Mouse (Mus musculus) testis, adult 2 months (tissue): ENCODE data around the gene Dohh. TPM values are rescaled to one million over a fixed set of nuclear protein-coding genes. Genes with fewer than 3 reads are reported as not detected.

ENCODE experiments used
- H3K27ac ChIP-seq: fragments of 200-500 bp; 2 replicates; pipeline ENCODE4 v1.5.1; 2012; ENCODE audit warnings: low read depth, low read length; ENCODE audit not compliant: control insufficient read depth, insufficient read depth
- H3K27me3 ChIP-seq: fragments of 200-500 bp; 2 replicates; pipeline ENCODE4 v1.6.1; 2012; ENCODE audit warnings: mild to moderate bottlenecking, low read length, moderate library complexity; ENCODE audit not compliant: control insufficient read depth, insufficient read depth
- H3K36me3 ChIP-seq: fragments of 200-500 bp; 2 replicates; pipeline ENCODE4 v1.6.1; 2012; ENCODE audit warnings: mild to moderate bottlenecking, low read length; ENCODE audit not compliant: control insufficient read depth, insufficient read depth
- H3K4me1 ChIP-seq: fragments of 200-500 bp; 2 replicates; pipeline ENCODE4 v1.6.1; 2012; ENCODE audit warnings: low read length; ENCODE audit not compliant: control insufficient read depth, insufficient read depth
- H3K4me3 ChIP-seq: fragments of 200-500 bp; 2 replicates; pipeline ENCODE4 v1.5.1; 2012; ENCODE audit warnings: low read depth, mild to moderate bottlenecking, low read length, moderate library complexity, mixed read lengths; ENCODE audit not compliant: control insufficient read depth
- CTCF ChIP-seq: fragments of 200-500 bp; IDR thresholded peaks from 2 replicates; pipeline ENCODE4 v1.5.1; 2012; ENCODE audit warnings: low read depth, mild to moderate bottlenecking, inconsistent platforms, low read length, moderate library complexity; ENCODE audit not compliant: control insufficient read depth, insufficient read depth, insufficient replicate concordance
- POLR2A ChIP-seq: fragments of 200-500 bp; IDR thresholded peaks from 2 replicates; pipeline ENCODE4 v1.6.1; 2012; ENCODE audit warnings: low read depth, mild to moderate bottlenecking, inconsistent platforms, low read length, moderate library complexity; ENCODE audit not compliant: control insufficient read depth
- polyA plus RNA-seq: library from polyadenylated mRNA; depleted of rRNA; stranded (reverse); fragments of >200 nt; gene quantifications from 2 replicates; pipeline ENCODE4 v1.2.3, GENCODE M21; 2012

Dohh gene
- polyA plus RNA-seq, 1 experiment = 38.5 TPM

DNA sequence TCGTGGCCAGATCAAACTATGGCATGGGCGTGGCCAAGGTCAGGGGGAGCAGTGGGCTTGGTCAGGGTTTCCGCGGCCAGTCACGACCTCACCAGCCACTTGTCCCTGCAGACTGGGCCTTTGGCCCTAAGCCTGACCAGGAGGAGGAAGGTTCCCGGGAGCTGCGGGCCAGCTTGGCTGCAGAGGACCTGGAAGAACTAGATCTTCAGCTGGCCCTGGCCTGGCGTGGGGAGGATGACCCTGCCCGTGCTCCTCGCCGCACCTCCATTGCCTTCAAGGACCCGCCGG, 6.4 kb downstream of the Dohh start:
- H3K4me1 ChIP-seq = peaks cover 40% of the 10 kb centered on the region
- no peaks in the 10 kb centered on the region for H3K36me3 ChIP-seq
- peak overlapping the region; percentile 7; the same call in 1 of the 2 replicates for H3K27ac ChIP-seq
- no peaks in the 10 kb centered on the region for H3K27me3 ChIP-seq
- TF ChIP-seq CTCF (no peak), POLR2A (no peak; the same call in 1 of the 2 replicates)
- no peak overlapping the region for H3K4me3 ChIP-seq

DNA sequence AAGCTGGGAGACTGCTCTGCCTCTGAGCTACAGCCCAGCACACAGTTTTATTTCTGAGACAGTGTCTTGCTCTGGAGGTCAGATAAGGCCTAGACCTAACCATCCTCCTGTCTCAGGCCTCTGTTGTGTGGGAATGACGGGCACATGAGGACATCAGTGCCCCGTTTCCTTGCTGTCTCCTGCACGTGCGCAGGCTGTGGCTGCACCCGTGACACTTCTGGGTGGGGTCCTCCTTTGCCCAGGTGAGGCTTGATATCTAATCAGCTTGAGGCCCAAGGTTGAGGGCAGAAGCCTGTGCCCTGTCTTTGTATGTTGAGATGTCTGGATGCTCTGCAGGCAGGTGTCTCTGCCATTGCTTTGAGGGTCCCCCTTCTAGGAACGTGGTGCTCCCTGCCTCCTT, 8.0 kb downstream of the Dohh start:
- TF ChIP-seq POLR2A (no peak), CTCF (no peak)
- Histone ChIP-seq H3K27me3 (no peaks in the 10 kb centered on the region), H3K4me3 (peak overlapping the region; percentile 85), H3K27ac (peak overlapping the region; percentile 27), H3K36me3 (no peaks in the 10 kb centered on the region), H3K4me1 (peaks cover 32% of the 10 kb centered on the region)

DNA sequence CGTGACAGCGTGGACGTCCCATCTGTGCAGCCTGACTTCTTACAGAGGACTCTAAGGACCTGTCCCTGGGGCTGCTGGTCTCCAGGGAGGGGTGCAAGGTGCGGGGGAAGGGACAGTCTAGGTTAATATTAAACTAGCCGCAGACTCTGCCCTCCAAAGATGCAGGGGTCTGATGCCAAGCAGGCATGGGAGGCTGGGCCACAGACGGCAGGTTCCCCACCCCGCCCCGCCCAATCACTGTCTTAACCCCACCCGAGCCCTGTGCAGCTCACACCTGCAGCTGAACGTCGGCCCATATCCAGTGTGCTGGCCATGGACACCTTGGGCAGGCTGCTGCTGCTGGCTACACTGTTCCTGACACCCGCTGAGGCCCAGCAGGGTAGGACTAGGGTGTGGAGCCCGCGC, 8.6 kb downstream of the Dohh start, which contains the start of gene Smim24:
Gene Smim24 (plus strand): TSS at position 271 of the 405 bp plus-strand sequence.
- H3K27ac ChIP-seq = peak within 1 kb of the TSS; percentile 92
- TF ChIP-seq CTCF (no peak), POLR2A (no peak)
- H3K27me3 ChIP-seq = no peaks in the 10 kb centered on the region
- H3K4me3 ChIP-seq = peak within 1 kb of the TSS; percentile 85
- peaks cover 32% of the 10 kb centered on the region for H3K4me1 ChIP-seq
- no peaks in the 10 kb centered on the region for H3K36me3 ChIP-seq

DNA sequence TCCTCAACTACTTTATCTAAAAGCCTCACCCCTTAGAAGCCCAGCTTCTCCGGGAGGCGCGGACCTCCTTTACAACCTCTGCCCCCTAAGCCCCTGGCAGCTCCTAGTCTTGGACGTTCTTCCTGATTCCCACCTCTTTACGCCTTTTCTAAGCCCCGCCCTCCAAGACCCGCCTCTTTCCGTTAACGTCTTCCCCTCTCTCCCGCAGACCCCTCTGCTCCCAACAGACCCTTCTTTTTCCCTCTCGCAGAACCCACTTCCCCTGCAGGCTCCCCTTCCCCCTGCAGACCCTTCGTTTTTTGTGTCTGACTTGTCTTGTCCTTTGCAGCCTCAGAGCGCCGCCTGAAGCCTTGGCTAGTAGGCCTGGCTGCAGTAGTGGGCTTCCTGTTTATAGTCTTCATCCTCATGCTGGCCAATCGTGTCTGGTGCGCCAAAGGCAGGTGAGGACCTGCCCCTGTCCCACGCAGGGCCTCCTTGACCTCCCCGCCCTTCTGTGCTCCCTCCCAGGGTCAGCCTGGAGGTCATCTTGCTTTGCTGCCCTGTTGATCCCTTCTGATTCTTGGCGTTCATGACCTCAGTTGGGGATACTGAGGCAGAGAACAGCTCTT, 9.3 kb downstream of the Dohh start:
- TF ChIP-seq CTCF (no peak), POLR2A (peak; percentile 81)
- peaks cover 32% of the 10 kb centered on the region for H3K4me1 ChIP-seq
- peak overlapping the region; percentile 85 for H3K4me3 ChIP-seq
- no peaks in the 10 kb centered on the region for H3K36me3 ChIP-seq
- peak overlapping the region; percentile 92 for H3K27ac ChIP-seq
- H3K27me3 ChIP-seq = no peaks in the 10 kb centered on the region

DNA sequence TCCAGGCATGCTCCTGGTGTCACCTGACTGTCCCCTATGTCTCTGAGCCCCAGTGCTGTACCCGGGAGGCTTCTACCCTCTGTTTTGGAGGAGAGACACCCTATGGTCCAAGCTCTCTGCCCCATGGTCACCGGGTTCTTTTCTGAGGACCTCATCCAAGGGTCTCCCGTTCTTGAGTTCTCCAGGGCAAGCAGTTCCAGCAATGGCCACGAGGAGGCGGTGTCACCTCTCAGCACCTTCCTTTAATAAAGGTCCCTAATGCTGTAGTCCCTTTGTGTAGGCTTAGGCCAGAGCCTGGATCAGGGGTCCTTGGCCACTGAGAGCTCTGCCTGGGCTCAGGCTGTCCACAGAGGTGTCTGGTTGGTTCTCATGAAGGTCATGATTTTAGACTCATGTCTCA, 10.9 kb downstream of the Dohh start:
- Histone ChIP-seq H3K4me1 (peaks cover 31% of the 10 kb centered on the region), H3K27me3 (no peaks in the 10 kb centered on the region), H3K36me3 (no peaks in the 10 kb centered on the region), H3K4me3 (no peak overlapping the region), H3K27ac (no peak overlapping the region)
- TF ChIP-seq POLR2A (no peak), CTCF (peak; percentile 79)

DNA sequence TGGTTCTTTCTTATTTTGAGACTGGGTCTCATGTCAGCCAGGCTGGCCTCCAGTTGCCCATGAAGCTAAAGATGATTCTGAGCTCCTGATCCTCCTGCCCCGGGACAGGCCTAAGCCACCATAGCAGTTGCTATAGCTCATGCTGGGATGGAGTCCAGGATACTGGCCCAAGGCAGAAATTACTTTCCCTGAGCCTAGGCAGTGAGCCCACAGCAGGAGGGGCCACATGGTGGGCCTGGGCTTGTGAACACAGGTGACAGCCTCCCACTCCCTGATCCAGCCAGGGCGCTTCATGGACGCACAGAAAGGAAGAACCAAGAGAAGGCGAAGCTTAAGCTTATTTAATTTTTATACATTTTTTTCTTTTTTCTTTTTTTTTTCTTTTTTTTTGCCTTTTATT, 11.6 kb downstream of the Dohh start:
- Histone ChIP-seq H3K4me1 (peaks cover 24% of the 10 kb centered on the region), H3K27me3 (no peaks in the 10 kb centered on the region), H3K4me3 (no peak overlapping the region), H3K27ac (no peak overlapping the region), H3K36me3 (no peaks in the 10 kb centered on the region)
- TF ChIP-seq POLR2A = no peak
- no peak for TF ChIP-seq CTCF

DNA sequence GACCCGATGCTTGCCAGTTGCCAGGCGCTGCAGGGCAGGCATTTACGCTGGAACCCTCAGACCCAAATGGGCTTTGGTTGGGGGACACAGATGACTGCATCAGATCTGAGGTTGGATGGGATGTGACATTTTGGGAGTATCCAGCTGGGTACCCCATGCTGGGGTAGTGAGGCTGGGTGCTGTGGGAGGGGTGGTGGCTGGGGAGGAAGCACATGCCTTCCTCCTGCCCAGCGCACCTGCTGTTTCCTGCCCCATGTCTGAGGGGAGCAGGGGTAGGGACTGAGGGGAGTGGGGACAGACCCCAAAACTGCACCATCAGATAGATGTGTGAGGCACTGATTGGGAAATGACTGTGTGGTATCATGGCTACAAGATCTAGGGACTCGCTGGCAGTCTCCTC, 12.5 kb downstream of the Dohh start:
- H3K27me3 ChIP-seq = no peaks in the 10 kb centered on the region
- no peaks in the 10 kb centered on the region for H3K36me3 ChIP-seq
- TF ChIP-seq POLR2A = no peak; the same call in 1 of the 2 replicates
- no peak; the same call in 1 of the 2 replicates for TF ChIP-seq CTCF
- H3K4me3 ChIP-seq = no peak overlapping the region
- no peak overlapping the region for H3K27ac ChIP-seq
- peaks cover 28% of the 10 kb centered on the region for H3K4me1 ChIP-seq
